Mouse (Mus musculus) urinary bladder, adult 2 months (tissue): Measurements from ENCODE around the gene Stk10. TPM values are rescaled to one million over a fixed set of nuclear protein-coding genes. Genes with fewer than 3 reads are reported as not detected.

Experiments
- DNase-seq: peaks from one replicate; pipeline ENCODE4 v3.0.0; 2022; ENCODE audit warnings: low spot score
- polyA plus RNA-seq: library from polyadenylated mRNA; depleted of rRNA; stranded (reverse); fragments of >200 nt; gene quantifications from 2 replicates; pipeline ENCODE4 v1.2.3, GENCODE M21; 2012

The Stk10 gene
- polyA plus RNA-seq, 1 experiment, result 6.2 TPM

DNA sequence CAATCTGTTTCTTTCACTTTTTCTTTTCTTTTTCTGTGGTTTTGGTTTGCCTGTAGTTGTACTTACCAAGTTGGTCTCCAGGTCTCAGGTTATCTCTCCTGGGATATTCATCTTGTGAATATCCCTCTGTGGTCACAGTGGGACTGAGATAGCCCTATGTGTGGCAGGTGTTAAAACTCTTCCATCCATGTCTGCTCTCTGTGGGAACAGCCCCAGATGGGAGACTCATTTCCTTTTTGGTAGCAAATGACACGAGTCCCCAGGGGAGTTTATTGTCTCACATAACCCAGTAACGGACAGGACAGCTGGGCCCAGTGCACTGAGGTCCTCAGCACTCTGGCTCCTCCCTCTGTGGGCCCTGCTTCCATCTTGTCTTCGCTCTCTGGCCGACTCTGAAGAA lies 17.0 kb downstream of the Stk10 start:
- DNase-seq, result no peak

DNA sequence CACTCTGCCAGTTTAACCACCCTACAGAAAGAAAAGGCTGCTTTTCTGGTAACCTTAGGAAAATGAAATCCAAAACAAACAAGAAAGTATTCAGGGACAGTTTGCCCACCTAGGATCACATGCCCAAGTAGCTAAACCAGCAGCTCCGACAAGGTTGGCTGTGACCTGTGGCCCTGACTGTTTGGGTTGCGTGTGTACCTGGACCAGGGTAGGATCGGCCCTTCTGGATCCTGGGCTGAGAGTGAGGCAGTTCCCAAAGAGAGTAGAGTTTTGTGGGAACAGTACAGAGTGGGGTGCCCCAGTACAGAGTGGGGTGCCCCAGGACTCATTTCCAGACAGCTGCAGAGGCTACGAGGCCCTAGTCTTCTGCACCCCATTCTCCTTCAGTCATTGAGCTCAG lies 18.0 kb downstream of the Stk10 start:
- DNase-seq, result no peak

DNA sequence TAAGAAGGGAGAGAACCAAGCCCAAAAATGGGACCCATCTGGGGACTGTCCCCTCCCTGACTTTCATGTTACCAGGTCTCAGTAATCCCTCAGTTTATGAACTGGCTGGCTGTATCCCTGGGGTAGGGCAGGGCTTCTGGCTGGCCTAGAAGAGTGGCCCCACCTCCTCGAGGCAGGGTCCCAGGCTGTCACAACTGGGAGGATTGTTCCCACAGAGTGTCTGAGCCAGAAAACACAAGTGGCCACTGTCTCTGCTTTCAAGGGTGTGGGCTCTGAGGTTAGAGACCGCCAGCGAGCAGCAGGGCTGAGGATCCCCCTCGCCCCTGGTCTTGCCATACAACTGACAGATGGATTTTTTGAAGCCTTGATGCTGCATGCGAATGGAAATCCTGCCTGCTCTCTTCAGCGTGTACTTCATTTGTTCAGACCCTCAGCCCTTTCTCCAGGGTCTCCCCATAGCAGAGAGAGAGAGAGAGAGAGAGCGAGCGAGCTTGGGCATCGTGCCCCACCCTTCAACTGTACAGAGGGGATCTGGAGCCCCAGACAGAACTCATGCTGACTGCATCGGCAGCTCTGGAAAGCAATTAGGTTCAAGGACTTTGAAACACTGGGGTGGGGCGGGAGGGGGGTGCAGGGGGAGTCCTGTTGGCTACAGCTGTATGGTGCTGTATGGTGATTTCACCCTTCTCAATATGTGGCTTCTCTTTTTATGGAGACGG lies 18.6 kb downstream of the Stk10 start:
- DNase-seq, result no peak

DNA sequence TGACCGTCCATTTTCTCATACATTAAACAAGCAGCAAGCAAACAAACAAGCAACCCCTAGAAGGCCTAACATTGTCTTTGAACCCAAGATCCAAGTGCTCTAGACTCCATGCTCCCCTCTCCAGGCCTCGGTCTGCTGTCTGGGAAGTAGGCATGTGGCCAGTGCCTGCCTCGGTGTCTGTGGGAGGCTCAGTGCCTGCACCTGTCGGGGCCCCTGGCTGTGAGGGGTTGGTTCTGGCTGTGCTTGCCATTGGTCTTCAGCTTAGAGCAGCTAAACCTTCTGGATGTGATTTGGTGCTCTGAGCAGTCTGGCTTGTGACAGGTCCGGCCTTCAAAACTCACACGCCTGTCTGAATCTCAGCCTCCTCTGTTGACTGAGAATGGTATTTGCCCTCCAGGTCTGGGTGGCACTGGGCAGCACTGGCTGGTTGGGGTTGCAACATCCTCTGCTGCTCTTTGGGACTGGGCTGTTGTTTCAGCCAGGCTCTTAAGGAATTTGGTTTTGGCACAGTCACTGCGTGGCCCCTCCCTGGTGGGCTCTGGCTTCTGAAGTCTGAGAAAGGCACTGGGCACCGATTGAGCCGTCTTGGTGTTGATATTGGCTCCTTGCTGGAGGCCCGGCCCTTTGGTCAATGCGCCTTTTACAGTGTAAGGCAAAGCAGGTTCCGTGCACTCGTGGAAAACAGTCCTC lies 19.4 kb downstream of the Stk10 start:
- no peak for DNase-seq

DNA sequence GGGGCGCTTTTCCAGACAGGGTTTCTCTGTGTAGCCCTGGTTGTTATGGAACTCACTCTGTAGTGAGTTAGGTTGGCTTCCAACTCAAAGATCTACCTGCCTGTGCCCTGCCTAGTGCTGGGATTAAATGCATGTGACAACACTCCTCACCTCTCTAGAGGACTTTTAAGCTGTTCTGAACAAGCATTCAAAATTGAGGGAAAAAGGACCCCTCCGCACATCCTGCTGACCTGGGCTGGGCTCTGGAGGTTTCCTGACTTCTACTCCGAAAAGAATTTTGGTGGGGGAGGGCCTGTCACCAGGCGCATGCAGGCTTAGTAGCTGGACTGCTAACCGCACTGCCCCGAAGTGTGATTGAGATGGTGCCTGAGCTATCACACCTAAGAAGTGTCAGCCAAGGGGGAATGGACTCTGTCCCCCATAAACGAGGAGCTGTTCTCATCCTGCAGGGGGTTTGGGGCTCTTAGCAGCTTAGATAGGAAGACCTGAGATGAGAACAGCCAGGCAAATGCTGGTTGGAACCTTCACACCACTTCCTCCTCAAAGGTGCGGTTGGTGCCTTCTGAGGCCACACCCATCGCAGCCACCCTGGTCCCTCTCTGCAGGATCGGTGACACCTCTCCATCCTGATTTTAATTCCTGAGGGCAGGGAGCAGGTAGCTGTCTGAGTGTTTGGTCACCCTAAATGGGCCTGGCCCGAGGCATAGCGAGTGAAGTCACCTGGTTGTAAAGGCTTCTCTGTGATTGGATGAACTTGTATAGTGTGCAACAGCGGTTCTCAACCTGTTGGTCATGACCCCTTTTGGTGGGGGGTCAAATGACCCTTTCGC lies 20.4 kb downstream of the Stk10 start:
- DNase-seq, result no peak

DNA sequence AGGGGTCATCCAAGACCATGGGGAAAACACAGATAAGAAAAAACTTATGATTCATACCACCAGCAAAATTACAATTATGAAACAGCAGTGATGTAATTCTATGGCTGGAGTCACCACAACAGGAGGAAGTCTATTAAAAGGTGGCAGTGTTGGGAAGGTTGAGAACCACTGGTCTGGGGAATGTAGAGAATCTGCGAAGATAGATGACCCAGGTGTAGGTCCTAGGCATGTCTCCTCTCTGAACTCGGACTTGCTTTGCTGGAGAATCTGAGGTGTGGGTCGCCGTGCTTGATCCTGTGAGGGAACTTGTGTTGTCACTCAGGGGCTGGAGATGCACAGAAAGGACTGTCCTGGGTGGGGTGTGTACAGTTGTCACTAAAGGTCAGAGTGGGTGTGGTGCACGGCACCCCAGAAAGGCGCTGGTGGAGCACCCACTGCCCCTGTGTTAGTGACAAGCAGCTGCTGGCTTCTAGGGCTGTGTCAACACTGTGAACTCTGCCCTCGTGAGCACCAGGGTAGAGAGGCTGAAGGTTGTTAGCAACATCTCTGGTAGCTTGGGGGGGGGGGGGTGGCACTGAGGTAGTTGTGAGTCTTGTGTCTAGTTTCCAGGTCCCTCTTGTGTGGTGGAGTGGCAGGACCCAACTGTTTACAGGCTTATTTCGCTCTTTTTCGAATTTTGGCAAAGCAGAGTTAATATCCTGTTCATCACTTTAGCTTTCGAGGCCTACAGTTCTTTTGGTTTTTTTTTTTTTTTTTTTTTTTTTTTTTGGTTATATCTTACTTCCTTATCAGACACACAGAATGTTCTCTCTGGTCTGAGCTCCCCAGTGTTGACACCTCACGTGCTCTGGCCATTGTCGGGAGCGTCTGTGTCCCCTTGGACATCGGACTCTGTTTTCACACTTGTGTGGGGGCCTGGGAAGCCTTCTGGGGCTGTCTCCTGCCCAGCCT lies 21.3 kb downstream of the Stk10 start:
- DNase-seq, result no peak

DNA sequence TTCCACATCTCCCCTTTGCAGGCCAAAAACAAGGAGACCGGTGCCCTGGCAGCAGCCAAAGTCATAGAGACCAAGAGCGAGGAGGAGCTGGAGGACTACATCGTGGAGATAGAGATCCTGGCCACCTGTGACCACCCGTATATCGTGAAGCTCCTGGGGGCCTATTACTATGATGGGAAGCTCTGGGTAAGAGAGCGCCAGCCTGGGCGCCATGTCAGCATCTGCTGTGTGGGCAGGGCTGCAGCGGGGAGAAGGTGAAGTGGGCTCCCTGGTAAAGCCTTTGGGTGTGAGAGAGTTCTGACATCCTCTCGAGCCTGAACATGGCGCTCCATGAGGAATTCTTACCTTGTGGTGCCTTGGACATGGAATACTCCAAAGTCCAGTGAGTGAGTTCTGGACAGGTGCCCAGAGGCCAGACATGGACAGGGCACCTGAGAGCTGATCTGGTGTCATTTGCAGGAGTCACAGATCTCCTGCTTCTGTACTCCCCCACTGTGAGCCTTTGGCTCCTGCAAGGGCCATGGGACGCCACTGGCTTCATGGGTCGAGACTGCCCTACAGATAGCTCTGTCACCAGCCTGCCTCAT lies 22.1 kb downstream of the Stk10 start:
- DNase-seq, result no peak

DNA sequence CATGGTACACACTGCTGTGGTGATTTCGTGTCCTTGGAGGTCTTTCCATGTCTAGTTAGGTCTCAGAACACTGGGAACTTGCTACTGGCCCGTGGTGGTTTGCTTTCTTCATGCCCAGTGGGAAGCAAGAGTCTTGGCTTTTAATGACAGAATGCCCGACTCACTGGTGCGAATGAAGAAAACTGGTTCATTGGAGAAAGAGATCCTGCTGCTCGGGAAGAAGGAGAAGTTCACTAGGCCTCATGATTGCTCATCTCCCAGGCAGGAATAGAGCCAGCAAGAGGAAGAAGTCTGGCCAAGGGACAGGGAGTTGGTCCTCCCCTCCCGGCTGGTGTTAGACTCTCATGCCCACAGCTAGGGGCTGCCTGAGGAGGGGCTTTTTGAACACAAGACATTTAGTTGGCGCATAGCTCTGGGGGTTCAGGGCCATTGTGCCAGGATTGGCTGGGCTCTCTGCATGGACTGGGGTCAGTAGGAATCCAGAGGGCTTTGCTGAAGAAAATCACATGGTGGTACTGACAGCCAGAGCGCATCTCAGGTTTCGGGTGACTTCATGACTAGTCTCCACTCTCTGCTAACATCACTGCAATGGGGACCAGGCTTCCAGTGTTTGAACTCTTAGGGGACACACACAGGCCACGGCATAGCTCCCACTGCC lies 23.4 kb downstream of the Stk10 start:
- DNase-seq, result no peak

DNA sequence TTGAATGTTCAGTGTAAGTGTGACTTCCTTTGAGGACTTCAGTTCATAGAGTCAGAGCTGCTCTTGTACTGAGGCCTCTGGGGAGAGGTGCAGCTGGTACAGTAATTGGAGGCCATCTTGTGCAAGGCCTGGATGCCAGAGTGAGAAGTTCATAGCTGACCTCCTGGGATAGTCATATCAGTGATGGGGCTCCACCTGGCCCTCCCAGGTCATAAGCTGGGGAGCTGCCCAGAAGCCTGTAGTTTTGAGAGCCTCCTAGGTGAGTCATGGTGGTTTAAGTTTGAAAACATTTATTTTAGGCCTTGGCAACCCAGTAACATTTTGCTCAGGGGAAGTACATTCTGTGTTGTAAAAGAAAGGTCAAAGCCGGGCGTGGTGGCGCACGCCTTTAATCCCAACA lies 24.9 kb downstream of the Stk10 start:
- no peak for DNase-seq

DNA sequence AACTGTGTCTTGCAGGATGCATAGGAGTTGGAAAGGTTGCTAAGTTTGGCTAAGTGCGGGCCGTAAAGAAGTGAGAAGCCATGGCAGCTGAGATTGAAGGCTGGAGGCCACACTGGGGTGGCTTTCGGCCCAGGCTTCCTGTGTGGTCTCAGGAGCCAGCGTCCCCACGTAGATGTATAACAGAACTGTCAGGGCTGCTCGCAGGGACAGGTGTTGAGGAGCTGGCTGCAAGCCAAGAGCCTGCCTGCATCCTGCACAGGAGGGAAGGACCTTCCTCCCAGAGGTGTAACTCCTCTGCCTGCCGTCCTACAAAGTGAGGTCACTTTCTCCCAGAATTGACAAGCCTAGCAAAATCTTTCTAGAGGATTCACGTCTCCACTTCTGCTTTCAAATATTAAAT lies 25.6 kb downstream of the Stk10 start:
- no peak for DNase-seq

DNA sequence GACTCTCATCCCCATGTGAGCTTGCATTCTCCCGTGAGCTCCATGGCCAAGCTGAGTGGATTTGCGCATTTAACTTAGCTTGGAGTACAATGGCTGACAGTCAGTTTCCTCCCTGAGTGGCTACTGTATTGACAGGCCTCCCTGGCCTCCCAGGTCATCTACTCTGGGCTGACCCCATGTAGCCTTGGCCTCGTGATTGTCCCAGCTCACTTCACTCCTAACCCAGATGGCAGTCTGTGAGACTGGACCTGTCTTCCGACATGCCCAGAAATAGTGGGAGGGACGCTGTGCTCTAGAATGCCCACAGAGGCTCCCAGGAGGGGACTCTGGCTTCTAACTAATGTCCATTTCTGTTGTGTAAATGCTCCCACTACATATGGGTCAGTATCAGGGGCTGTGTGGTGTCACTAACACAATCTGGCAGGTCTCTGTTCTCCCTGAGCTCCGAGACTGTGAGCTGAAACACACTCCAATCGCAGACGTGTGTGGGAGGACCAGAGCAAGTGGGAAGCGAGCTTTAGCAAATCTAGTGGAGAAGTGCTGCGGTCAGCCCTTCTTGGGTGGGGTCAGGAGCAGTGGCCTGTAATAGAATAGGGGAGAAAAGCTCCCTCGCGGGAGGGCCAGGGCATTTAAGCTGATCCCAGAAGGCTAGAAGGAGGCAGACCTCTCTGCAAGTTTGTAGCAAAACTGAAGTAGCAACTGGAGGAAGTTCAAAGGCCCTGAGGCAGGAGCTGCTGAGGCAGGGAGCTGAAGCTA lies 27.1 kb downstream of the Stk10 start:
- no peak for DNase-seq

DNA sequence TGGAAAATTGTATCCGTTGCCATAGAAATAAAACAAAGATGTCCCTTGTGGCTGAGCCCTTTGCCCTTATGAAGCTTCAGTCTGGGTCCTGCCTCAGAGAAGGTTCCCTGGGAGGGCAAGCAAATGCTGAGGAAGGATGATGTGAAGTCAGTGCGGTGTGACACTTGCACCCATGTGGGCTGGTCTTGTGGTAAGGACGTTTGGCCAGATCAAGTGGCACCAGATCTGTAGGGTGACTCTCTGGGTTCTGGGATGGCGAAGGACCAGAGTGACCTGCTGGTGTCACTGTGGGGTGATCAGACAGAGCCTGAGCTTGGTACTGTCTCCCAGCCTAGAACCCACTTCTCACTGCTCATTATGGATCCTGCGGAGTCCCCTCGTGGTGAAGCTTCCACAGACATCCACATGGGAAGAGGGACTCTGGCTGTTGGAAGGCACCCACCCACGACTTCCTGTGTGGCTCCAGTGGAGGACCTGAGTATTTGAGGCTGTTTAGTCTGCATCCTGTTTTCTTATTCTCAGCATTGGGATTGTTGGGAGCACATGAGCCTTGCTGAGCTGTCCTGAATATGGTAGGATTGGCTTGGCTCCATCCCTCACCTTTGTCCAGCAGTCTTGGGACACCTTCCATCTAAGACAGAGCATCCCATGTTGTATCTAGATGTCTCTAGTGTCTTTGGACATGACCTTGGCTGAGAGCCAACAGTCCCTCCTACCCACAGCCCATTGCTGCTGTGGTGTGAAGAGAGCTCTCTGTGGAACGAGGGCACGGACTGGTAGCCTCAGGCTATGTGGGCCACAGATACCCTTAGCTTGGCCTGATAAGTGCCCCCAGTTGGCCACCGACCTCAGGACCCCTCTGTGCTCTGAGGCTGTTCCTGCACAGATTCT lies 28.6 kb downstream of the Stk10 start:
- no peak for DNase-seq

DNA sequence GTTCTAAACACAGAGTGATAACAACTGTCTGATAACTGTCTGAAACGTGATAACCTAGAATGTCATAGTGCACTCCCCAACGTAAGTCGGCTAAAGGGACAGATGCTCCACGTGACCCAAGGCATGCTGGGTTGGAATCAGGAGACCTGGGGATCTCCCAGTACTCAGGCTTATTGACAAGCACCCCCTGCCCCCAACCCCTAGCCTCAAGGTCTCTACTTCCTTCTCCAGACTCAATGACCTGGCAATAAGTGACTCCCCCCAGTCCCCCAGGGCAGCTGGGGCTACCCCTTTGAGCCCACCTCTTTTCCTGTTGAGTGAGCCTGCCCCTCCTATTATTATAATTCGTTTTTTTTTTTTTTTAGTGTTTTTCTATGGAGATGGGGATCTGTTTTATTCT lies 29.6 kb downstream of the Stk10 start:
- no peak for DNase-seq

DNA sequence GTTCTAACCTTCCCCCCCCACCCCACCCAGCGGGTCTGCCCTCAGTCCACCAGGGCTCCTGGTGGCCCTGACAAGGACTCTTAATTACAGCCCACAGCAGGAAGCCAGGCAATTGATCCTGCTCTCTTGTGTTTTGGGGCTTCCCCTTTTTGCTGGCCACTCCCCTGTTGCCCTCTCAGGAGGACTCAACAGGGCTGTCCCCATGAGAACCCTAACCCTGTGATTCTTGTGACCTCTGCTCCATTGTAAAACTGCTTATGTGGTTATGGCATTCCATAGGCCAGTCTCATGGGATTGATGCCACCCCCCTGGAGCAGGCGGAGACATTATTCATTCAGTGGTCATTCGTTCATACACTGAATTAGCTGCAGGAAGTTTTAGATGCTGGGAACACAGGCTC lies 30.6 kb downstream of the Stk10 start:
- no peak for DNase-seq

DNA sequence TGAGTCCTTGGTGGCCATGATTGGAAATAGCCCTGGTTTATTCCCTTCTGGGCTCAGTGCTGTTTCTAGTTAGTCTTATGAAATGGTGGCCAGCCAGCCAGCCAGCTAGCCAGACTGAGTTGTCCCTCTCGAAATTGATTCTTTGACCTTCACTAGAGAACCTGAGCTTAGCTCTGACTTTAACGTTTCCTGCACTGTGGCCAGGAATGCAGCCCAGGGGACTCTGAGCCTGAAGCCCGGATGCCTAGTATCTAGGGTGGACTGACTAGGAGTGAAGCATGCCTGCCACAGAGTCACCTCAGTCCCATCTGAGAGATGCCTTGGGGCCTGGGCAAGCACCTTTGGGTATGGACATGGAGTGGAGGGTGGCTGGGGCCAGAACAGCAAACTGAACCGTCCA lies 31.5 kb downstream of the Stk10 start:
- no peak for DNase-seq

DNA sequence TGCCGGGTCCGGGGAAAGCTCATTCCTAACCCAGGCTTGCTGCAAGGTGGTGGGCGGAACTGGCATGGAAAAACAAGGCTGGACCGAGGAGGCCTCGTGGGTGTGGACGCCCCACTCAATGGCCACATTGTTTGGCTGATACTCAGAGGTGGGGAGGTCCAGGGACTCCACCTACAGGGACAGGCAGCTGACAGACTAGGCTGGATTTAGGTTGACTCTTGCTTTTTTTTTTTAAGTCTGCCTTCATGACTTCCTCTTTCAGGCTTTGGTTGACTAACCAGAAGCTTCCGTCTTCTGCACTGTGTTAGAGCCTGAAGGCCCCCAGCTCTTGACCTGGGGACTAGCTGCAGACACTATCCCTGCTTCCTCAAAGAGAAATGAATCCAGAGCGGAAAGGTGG lies 32.0 kb downstream of the Stk10 start:
- no peak for DNase-seq

DNA sequence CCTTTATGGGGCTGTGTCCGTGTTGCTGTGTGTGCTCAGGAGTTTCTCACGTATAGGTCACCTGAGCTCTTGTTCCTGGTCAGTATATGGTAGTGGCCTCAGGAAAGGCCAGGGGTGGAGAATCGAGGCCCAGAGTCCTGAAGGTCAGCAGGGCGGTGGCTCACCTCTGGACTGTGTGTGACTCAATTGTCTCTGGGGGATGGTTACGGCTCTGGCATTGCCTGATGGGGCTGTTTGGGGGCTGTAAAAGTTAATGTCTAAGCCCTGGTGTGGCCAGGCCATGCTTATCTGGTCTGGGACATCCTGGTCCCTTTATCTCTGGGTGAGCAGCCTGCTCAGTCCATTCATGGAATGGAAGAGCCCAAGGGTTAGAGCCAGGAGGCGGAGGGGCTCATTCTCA lies 33.1 kb downstream of the Stk10 start:
- no peak for DNase-seq

DNA sequence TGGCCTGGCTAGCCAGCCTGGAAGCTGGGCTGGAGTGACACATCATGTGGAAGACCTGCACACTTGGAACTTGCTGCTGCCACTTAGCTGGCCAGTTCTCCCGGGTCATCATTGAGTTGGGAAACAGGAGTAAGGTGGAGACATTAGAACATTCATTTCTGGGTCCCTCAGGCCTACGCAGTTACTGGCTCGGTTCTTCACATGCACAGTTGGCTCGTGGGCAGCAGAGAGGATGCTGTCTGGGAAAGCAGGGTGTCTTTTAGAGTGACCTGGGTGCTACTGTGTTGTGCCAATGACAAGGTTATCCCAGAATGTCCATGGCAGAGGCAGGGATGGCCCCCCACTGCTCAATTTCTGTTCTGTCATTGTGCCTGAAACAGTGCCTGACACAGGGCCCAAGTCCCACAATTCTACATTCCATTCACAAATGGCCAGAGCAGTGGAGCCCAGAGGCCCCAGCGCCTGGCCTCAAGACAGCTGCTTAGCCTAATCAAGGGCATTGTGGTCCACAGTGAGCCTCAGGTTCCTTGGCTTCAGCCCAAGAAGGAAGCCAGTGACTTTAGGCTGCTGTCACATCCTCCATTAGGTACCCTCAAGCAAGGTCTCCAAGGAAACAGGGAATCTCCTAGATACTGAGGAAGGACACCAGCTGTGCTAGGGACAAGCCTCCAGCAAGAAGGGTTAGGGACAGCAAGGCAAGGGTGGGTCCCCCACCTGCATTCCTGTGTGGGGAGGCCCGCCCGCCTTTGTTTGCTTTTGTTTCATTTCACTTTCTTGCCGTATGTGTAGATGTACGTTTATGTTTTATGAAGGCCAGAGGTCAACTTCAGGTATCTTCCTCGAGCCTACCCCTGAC lies 34.1 kb downstream of the Stk10 start:
- no peak for DNase-seq
